Mouse (Mus musculus) skeletal muscle tissue, adult 2 months (tissue): ENCODE results near the gene Sult2b1.
A peak's percentile ranks its signal among the peaks of the same experiment; 100 is the strongest.

Source experiments
- DNase-seq: peaks from one replicate; pipeline ENCODE4 v3.0.0-alpha.2; 2012; ENCODE audit warnings: low read depth, low spot score

The Sult2b1 gene

DNA sequence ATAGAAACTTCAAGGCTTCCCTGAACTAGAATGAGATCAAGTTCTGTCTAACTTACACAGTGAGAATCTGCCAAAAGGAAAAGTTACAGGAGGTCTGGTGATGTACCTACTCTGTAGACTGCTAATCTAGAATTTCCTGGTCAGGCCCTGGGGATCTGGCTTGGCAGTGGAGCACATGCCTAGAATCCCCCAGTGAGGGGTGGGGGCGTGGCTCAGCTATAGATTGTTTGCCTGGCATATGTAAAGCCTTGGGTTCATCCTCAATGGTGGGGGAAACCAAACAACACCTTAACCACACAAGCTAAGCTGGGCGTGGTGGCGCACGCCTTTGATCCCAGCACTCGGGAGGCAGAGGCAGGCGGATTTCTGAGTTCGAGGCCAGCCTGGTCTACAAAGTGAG is 86.6 kb downstream of the Sult2b1 start:
- no peak for DNase-seq

DNA sequence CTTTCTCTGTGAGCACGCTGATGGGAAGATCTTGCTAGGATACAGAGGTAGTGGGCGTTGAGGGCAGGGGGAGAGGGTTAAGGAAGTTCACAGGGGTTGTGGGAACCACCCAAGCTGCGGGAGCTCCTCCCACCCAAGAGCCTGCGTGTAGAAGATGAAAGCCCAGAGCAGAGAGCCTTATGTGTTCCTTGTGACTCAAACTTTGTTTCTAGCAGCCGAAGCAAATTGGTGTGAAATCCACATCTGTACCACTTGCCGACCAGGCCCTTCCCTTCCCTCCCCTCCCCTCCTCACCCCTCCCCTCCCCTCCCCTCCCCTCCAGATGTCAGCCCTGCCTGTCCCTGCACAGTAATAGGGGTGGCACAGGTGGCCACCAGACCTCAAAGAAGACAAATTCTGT is 89.4 kb downstream of the Sult2b1 start:
- no peak for DNase-seq

- no peak for DNase-seq
These were observed 90.4 kb downstream of the Sult2b1 start, which contains the start of gene Sec1 for GRCm38 (mm10) chr7:45693921-45694591. Sec1 (minus strand) TSS chr7:45694402.

- no peak for DNase-seq
These were observed 92.1 kb downstream of the Sult2b1 start for GRCm38 (mm10) chr7:45692364-45692763.

DNA sequence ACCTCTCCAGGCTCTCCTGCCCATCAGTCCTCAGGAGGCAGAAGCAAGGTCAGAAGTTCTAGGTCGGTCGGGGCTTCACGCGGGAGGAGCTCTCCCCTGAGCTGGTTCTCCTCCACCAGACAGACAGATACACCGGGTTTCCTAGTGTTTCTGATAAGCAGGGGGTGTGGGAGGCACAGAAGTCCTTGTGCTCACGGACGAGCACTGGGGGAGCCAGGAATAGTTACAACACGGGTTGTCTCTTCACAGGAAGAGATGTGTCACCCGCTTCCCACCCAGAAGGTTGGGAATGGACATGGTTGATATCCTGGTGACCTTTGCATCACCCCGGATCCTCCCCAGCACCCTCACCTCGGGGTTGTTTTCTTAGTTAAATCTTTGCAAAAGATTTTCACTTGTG is 94.7 kb downstream of the Sult2b1 start:
- DNase-seq = no peak

DNA sequence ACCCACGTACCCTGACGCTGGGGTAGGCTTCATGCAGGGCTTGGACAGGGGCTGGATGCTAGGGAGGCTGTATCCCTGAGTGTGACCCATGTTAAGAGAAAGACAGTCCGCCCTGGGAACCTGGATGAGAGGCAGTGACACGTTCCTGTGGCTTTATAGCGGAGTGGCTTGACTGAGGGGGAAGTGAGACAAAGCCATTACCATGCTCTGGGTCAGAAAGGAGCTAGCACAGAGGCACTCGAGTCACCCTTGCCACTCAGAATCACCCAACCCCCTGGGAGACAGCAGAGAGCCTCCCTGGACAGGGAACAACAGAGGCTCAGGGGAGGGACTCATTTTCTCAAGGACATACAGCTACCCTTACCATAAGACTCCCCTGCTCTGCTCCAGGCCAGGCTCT is 95.4 kb downstream of the Sult2b1 start:
- no peak for DNase-seq

DNA sequence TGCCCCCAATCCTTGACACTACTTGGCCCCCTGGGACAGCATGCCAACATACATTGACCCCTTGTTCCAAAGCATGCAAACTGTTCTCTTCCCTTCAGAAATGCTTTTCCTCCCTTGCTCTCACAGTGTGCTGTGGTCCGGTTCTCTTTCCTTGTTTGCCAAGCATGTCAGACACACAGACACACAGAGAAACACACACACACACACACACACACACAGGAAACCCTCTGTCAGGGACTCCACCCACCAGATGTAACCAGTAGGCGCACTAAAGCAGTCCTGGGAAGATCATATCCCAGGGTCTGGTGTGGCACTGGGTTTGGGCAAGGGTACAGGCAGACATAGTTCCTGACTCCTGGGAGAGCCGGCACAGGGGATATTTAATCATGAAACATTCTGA is 97.6 kb downstream of the Sult2b1 start:
- no peak for DNase-seq

DNA sequence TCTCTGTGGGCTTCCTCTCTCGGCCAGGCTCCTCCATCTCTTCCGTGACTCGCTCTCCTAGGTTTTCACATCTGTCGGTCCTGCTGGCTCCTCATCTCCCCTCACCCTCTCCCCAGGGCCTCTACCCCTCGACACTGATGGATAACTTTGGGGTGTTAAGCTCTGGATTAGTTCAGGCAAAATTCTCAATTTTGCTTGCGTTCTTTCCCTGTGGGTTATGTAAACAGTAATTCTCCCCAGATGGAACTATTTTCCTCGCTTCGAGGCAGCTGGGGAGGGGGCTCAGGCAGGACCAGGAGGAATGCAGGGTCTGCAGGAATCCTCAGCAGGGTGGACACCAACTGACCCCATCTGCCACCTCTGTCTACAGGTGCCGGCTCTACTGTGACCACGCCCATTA is 98.7 kb downstream of the Sult2b1 start:
- no peak for DNase-seq

DNA sequence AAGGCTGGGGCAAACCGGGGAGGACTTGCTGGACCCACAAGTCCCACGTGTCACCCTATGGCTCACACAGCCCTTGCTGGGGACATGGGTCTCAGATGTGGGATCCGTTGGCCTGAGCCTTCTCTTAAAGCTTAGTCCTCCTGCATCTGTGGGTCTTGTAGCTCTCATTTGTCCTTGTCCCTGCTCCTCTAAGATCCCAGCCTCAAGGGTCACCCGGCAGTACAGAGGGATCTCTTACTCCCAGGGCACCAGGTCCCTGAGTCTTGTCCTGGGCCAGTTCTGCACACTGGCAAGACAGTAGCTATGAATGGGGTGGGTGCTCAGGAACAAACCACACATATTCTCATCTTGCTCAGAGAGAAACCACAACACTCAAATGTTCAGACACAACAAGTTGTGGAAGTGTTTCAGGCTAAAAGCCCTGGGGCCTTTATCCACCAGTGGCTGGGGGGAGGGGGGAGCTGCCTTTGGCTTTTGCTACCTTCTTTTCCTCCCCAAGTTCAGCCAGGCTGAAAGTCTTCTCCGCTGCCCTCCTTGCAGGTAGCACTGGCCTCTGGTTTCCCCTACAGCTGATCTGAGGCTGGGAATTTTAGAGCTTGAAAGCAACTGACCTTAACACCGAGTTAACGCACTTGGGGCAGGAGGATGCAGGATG is 100.9 kb downstream of the Sult2b1 start, which contains the start of gene Ntn5:
Gene Ntn5 (plus strand): TSS at position 627 of the 655 bp plus-strand sequence.
- DNase-seq = no peak

DNA sequence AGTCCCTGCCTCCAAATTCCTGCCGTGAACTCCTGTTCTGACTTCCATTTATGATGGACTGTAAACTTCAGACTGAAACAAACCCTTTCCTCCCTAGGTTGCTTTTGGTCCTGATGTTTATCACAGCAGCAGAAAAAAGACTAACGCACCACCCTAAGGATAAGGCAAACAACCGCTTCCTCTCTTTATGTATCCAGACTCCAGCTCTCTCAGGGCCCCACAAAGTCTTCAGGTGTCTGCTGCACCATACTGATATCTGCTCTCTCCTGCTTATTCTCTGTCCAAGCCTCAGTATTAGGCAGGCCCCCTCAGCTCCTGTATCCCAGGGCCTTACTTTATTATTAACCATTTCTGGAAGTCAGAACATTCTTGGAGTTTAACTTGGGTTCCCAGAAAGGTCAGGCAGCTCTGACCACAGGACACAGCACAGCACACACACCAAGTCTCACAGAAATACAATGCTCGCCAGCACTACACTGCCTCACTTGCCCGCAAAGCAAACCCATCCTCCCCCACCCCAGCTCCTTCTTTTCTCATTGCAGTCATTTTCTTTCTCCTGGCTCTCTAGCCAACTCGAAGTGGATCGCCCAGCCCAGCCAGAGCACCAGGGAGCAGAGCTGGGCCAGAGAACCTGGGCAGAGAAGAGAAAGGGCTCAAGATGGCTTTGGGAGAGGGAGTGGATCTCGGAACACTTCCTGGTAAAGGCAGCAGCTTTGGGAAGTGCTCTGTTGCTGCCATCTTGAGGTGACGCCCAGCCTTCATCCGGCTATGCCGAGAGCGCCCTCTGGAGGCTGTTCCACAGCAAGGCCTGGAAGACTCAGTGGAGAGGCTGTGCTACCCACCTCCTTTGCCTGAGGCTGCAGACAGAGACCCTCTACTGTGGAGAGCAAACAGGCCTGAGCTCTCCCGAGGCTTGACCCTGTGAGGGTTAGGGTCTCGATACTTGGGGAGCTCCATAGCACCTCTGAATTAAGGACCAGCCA is 102.0 kb downstream of the Sult2b1 start:
- peak; percentile 89 for DNase-seq

DNA sequence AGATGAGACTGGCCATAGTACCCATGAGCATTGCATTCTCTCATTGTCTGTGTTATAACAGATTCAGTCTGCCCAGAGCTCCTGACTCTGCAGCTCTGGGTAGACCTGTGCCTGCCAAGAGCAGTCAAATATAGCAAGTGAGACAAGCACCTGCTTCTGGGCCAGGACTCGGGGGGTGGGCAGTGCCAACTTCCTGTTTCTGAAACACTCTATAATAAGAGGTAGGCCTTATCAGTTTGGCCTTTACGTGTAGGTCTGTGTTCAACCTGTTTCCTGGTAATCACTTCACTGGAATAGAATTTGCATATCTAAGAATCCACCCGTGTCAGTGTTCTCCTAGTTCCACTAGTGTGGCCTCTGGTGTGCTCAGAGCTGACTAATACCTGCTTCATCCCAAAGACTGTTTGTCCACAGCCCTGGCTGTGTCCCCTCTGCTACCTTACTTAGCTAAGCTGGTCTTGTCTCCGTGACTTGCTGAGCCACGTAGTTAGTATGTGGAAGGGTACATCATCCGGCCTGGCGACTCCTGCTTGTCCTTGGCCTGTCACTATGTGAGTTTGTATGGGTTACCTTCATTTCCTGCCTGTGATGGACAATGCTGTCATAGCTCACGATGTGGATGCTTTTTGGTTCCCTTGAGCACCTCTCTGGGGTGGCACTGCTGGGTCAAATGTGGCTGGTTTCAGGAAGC is 103.3 kb downstream of the Sult2b1 start:
- peak; percentile 82 for DNase-seq
